Mouse (Mus musculus): ENCODE results near the gene Tmprss3.

The Tmprss3 gene

GRCm38 (mm10) chr17:31195207-31195606 lies 3.6 kb downstream of the Tmprss3 start:
- peak; percentile 4 for DNase-seq (ENCODE audit: low read depth, low spot score)

GRCm38 (mm10) chr17:31193360-31193759 lies 5.4 kb downstream of the Tmprss3 start:
- DNase-seq (ENCODE audit: low read depth, low spot score), result no peak

- no peak for DNase-seq (ENCODE audit: low read depth, low spot score)
Measured at GRCm38 (mm10) chr17:31192663-31193062, 6.1 kb downstream of the Tmprss3 start.

- no peak for DNase-seq (ENCODE audit: low read depth, low spot score)
Measured at GRCm38 (mm10) chr17:31191825-31192224, 7.0 kb downstream of the Tmprss3 start.

- DNase-seq (ENCODE audit: low read depth, low spot score), result peak; percentile 88
Measured at GRCm38 (mm10) chr17:31187370-31187769, 11.4 kb downstream of the Tmprss3 start.

- DNase-seq (ENCODE audit: low read depth, low spot score), result no peak
Measured at GRCm38 (mm10) chr17:31184269-31184990, 14.3 kb downstream of the Tmprss3 start.

- peak; percentile 67 for DNase-seq (ENCODE audit: low read depth, low spot score)
Measured at GRCm38 (mm10) chr17:31183180-31183974, 15.4 kb downstream of the Tmprss3 start.

GRCm38 (mm10) chr17:31181490-31181889 lies 17.3 kb downstream of the Tmprss3 start:
- no peak for DNase-seq (ENCODE audit: low read depth, low spot score)

GRCm38 (mm10) chr17:31176321-31176720 lies 22.5 kb downstream of the Tmprss3 start:
- no peak for DNase-seq (ENCODE audit: low read depth, low spot score)

GRCm38 (mm10) chr17:31169796-31170195 lies 29.0 kb downstream of the Tmprss3 start:
- DNase-seq (ENCODE audit: low read depth, low spot score), result no peak

GRCm38 (mm10) chr17:31165127-31165526 lies 33.6 kb downstream of the Tmprss3 start, which contains the start of gene Tff1:
TSS of gene Tff1 (minus strand) at chr17:31165277.
- DNase-seq (ENCODE audit: low read depth, low spot score), result no peak

- DNase-seq (ENCODE audit: low read depth, low spot score), result no peak
Measured at GRCm38 (mm10) chr17:31163821-31164220, 35.0 kb downstream of the Tmprss3 start.

- DNase-seq (ENCODE audit: low read depth, low spot score), result no peak
Measured at GRCm38 (mm10) chr17:31162607-31163006, 36.2 kb downstream of the Tmprss3 start.

- DNase-seq (ENCODE audit: low read depth, low spot score), result no peak
Measured at GRCm38 (mm10) chr17:31160291-31160690, 38.5 kb downstream of the Tmprss3 start.

GRCm38 (mm10) chr17:31157921-31158320 lies 40.9 kb downstream of the Tmprss3 start:
- no peak for DNase-seq (ENCODE audit: low read depth, low spot score)

- DNase-seq (ENCODE audit: low read depth, low spot score), result no peak
Measured at GRCm38 (mm10) chr17:31153785-31154184, 45.0 kb downstream of the Tmprss3 start.

GRCm38 (mm10) chr17:31152966-31153499 lies 45.7 kb downstream of the Tmprss3 start:
- no peak for DNase-seq (ENCODE audit: low read depth, low spot score)

- no peak for DNase-seq (ENCODE audit: low read depth, low spot score)
Measured at GRCm38 (mm10) chr17:31152512-31152911, 46.3 kb downstream of the Tmprss3 start.

- DNase-seq (ENCODE audit: low read depth, low spot score), result no peak
Measured at GRCm38 (mm10) chr17:31145998-31146397, 52.8 kb downstream of the Tmprss3 start.

GRCm38 (mm10) chr17:31144040-31145037 lies 54.4 kb downstream of the Tmprss3 start, which contains the start of gene Tff2:
TSS of gene Tff2 (minus strand) at chr17:31144282.
- no peak for DNase-seq (ENCODE audit: low read depth, low spot score)

GRCm38 (mm10) chr17:31142116-31142515 lies 56.7 kb downstream of the Tmprss3 start:
- no peak for DNase-seq (ENCODE audit: low read depth, low spot score)

Measured in brain, adult 2 months (tissue).